Mouse (Mus musculus): ENCODE results near the gene Gm21560. TPM values are rescaled to one million over a fixed set of nuclear protein-coding genes. Genes with fewer than 3 reads are reported as not detected.
"Not testable (repeated sequence)": the region's sequence is repeated elsewhere in the genome, so short reads cannot be mapped to it uniquely, and the experiment has no call there.

The Gm21560 gene
- total RNA-seq (2014; rRNA removed) = not detected in 2 replicates
- not detected in 2 replicates for polyA plus RNA-seq (2015; fragmentation: Nextera tagmentation; extraction: Ambion mirVana)

DNA sequence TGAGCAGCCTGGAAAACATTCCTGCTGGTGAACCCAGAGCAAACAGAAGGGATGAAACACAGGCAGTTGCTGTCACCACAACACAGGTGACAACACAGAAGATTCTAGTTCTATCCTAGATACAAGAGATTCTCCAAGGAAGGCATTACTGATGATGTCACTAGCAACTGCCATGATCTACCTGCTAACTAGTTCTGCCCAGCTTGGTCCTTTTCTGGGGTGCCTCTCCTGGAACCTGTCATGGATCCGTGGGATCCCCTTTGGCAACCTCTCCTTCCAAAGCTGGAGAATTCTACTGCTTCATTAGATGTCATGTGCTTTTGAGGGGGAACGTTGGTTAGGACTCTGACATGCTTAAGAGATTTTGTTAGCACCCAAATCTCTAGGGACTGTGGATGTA is at the start of gene Gm21560:
TSS of gene Gm21560 (minus strand) at position 101 of the 400 bp plus-strand sequence.
- not testable (repeated sequence) for H3K9ac ChIP-seq; H3K27ac ChIP-seq (ENCODE audit: low read depth, low read length); H3K27me3 ChIP-seq (ENCODE audit: insufficient read depth, low read length); H3K4me2 ChIP-seq (ENCODE audit: low read depth); DNase-seq; ATAC-seq; H3K4me3 ChIP-seq (ENCODE audit: low read depth, low read length); H3K9me3 ChIP-seq (ENCODE audit: low read length); H3K36me3 ChIP-seq (ENCODE audit: insufficient read depth); H3K4me1 ChIP-seq (ENCODE audit: insufficient read depth)
- 79% methylated on average over 1 of the region's 2 CpGs for WGBS

- H3K4me2 ChIP-seq (ENCODE audit: low read depth); H3K9ac ChIP-seq; ATAC-seq; H3K27me3 ChIP-seq (ENCODE audit: insufficient read depth, low read length); H3K4me3 ChIP-seq (ENCODE audit: low read depth, low read length); H3K9me3 ChIP-seq (ENCODE audit: low read length); DNase-seq; H3K4me1 ChIP-seq (ENCODE audit: insufficient read depth); H3K36me3 ChIP-seq (ENCODE audit: insufficient read depth); H3K27ac ChIP-seq (ENCODE audit: low read depth, low read length): not testable (repeated sequence)
- 96% methylated on average over 2 of the region's 9 CpGs for WGBS
These were observed 55.6 kb downstream of the Gm21560 start for GRCm38 (mm10) chr14:6163538-6163937.

DNA sequence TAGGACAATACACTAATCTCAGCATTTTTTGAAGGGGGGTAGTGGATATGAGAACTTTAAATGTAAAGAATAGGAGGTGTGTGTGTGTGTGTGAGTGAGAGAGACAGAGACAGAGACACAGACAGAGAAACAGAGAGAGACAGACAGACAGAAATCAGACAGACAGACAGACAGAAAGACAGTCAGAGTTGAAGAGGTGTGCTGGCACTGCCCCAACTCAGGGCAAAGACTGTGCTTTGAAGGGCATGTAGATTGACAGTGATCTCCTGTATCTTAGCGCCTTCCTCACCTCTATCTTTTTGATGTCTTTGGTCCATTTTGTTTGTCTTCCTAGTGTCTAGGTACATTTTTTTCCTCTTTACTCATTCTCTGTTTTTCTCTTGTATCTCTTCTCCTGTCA is 58.0 kb downstream of the Gm21560 start:
- not testable (repeated sequence) for DNase-seq

More for the DNA sequence above, 58.0 kb downstream of the Gm21560 start:
- H3K4me2 ChIP-seq (ENCODE audit: low read depth); H3K27ac ChIP-seq (ENCODE audit: low read depth, low read length); H3K4me1 ChIP-seq (ENCODE audit: insufficient read depth); ATAC-seq; H3K36me3 ChIP-seq (ENCODE audit: insufficient read depth); H3K27me3 ChIP-seq (ENCODE audit: insufficient read depth, low read length); H3K4me3 ChIP-seq (ENCODE audit: low read depth, low read length); H3K9me3 ChIP-seq (ENCODE audit: low read length); H3K9ac ChIP-seq: not testable (repeated sequence)
- no CpG with 5 or more reads among the region's 1 CpGs for WGBS

Other genes with a start within 250 kb of the Gm21560 start
- gene Gm3453, start 240.2 kb downstream of the Gm21560 start, total RNA-seq (2014; rRNA removed) = not detected in 2 replicates
- not detected in 2 replicates for gene Gm3453, start 240.2 kb downstream of the Gm21560 start, polyA plus RNA-seq (2015; fragmentation: Nextera tagmentation; extraction: Ambion mirVana)
- gene Gm6337, start 161.0 kb downstream of the Gm21560 start, total RNA-seq (2014; rRNA removed) = not detected in 2 replicates
- gene Gm6337, start 161.0 kb downstream of the Gm21560 start, polyA plus RNA-seq (2015; fragmentation: Nextera tagmentation; extraction: Ambion mirVana) = not detected in 2 replicates
- 3.8 TPM in 2 replicates for gene Gm8206, start 125.3 kb downstream of the Gm21560 start, total RNA-seq (2014; rRNA removed)
- gene Gm8206, start 125.3 kb downstream of the Gm21560 start, polyA plus RNA-seq (2015; fragmentation: Nextera tagmentation; extraction: Ambion mirVana) = 4.7 and 5.2 TPM in 2 replicates
- gene Gm3468, start 110.6 kb downstream of the Gm21560 start, total RNA-seq (2014; rRNA removed) = 4.8 and 5.6 TPM in 2 replicates
- 5.7 and 6.4 TPM in 2 replicates for gene Gm3468, start 110.6 kb downstream of the Gm21560 start, polyA plus RNA-seq (2015; fragmentation: Nextera tagmentation; extraction: Ambion mirVana)
- gene Gm3476, start 93.5 kb downstream of the Gm21560 start, total RNA-seq (2014; rRNA removed) = not detected in 2 replicates
- gene Gm3476, start 93.5 kb downstream of the Gm21560 start, polyA plus RNA-seq (2015; fragmentation: Nextera tagmentation; extraction: Ambion mirVana) = not detected in 2 replicates
- 2.5 and 3.5 TPM in 2 replicates for gene Gm3411, start 68.0 kb upstream of the Gm21560 start, total RNA-seq (2014; rRNA removed)
- 9.5 and 10.3 TPM in 2 replicates for gene Gm3411, start 68.0 kb upstream of the Gm21560 start, polyA plus RNA-seq (2015; fragmentation: Nextera tagmentation; extraction: Ambion mirVana)
- gene Gm21103, start 85.6 kb upstream of the Gm21560 start, total RNA-seq (2014; rRNA removed) = not detected in 2 replicates
- gene Gm21103, start 85.6 kb upstream of the Gm21560 start, polyA plus RNA-seq (2015; fragmentation: Nextera tagmentation; extraction: Ambion mirVana) = 0.19 TPM in 1 of 2 replicates, not detected in the other
- not detected in 2 replicates for gene Gm3618, start 124.4 kb upstream of the Gm21560 start, total RNA-seq (2014; rRNA removed)
- not detected in 2 replicates for gene Gm3618, start 124.4 kb upstream of the Gm21560 start, polyA plus RNA-seq (2015; fragmentation: Nextera tagmentation; extraction: Ambion mirVana)
- not detected in 2 replicates for gene Gm16440, start 171.0 kb upstream of the Gm21560 start, total RNA-seq (2014; rRNA removed)
- not detected in 2 replicates for gene Gm16440, start 171.0 kb upstream of the Gm21560 start, polyA plus RNA-seq (2015; fragmentation: Nextera tagmentation; extraction: Ambion mirVana)
- 4.2 and 6.4 TPM in 2 replicates for gene Gm3591, start 193.2 kb upstream of the Gm21560 start, total RNA-seq (2014; rRNA removed)
- gene Gm3591, start 193.2 kb upstream of the Gm21560 start, polyA plus RNA-seq (2015; fragmentation: Nextera tagmentation; extraction: Ambion mirVana) = 6.3 and 8.7 TPM in 2 replicates
- gene Gm3594, start 225.3 kb upstream of the Gm21560 start, total RNA-seq (2014; rRNA removed) = not detected in 2 replicates
- gene Gm3594, start 225.3 kb upstream of the Gm21560 start, polyA plus RNA-seq (2015; fragmentation: Nextera tagmentation; extraction: Ambion mirVana) = not detected in 2 replicates